Mouse (Mus musculus) ES-Bruce4 (cell line): ENCODE measurements around the gene Wdpcp. TPM values are rescaled to one million over a fixed set of nuclear protein-coding genes. Genes with fewer than 3 reads are reported as not detected.

Source experiments
- H3K27ac ChIP-seq: 2 replicates; pipeline ENCODE4 v1.5.1; 2012; ENCODE audit warnings: low read length, inconsistent platforms; ENCODE audit not compliant: insufficient read depth
- H3K27me3 ChIP-seq: 2 replicates; pipeline ENCODE4 v1.6.1; 2012; ENCODE audit warnings: mild to moderate bottlenecking, low read length, inconsistent platforms; ENCODE audit not compliant: control insufficient read depth, poor library complexity, insufficient read depth, severe bottlenecking
- H3K36me3 ChIP-seq: 2 replicates; pipeline ENCODE4 v1.6.1; 2012; ENCODE audit warnings: inconsistent platforms, mild to moderate bottlenecking, low read length, moderate library complexity; ENCODE audit not compliant: control insufficient read depth, poor library complexity, insufficient read depth, severe bottlenecking
- H3K4me1 ChIP-seq: one replicate; pipeline ENCODE4 v1.8.1; 2011; ENCODE audit warnings: low read length; ENCODE audit not compliant: control insufficient read depth, insufficient read depth
- H3K4me3 ChIP-seq: 2 replicates; pipeline ENCODE4 v1.5.1; 2011; ENCODE audit warnings: low read depth, mild to moderate bottlenecking, low read length
- H3K9ac ChIP-seq: 2 replicates; pipeline ENCODE4 v1.6.1; 2012; ENCODE audit warnings: low read depth, mild to moderate bottlenecking, inconsistent platforms; ENCODE audit not compliant: poor library complexity, severe bottlenecking
- H3K9me3 ChIP-seq: replicated peaks from 2 replicates; pipeline ENCODE4 v1.6.1; 2012; ENCODE audit warnings: mild to moderate bottlenecking, low read length, inconsistent platforms; ENCODE audit not compliant: control insufficient read depth, poor library complexity, insufficient read depth, severe bottlenecking
- CTCF ChIP-seq: IDR thresholded peaks from one replicate; pipeline ENCODE4 v1.8.1; 2011; ENCODE audit warnings: low read depth, low read length
- EP300 ChIP-seq: IDR thresholded peaks from 2 replicates; pipeline ENCODE4 v1.6.1; 2011; ENCODE audit warnings: low read depth, low read length; ENCODE audit not compliant: insufficient read depth
- POLR2A ChIP-seq: IDR thresholded peaks from one replicate; pipeline ENCODE4 v1.8.1; 2011; ENCODE audit warnings: low read length; ENCODE audit not compliant: insufficient read depth
- polyA plus RNA-seq: library from polyadenylated mRNA; stranded (reverse); fragments of >200 nt; gene quantifications from 2 replicates; pipeline ENCODE4 v1.2.4, GENCODE M21; 2011; ENCODE audit warnings: low read depth; ENCODE audit not compliant: missing spikeins, insufficient read depth, insufficient read length

Wdpcp gene
- polyA plus RNA-seq, 1 experiment, result 1.7 TPM

- no peak overlapping the region for H3K27ac ChIP-seq
- H3K36me3 ChIP-seq, result no peaks in the 10 kb centered on the region
- H3K9me3 ChIP-seq, result no peaks in the 10 kb centered on the region
- no peak overlapping the region for H3K4me3 ChIP-seq
- no peaks in the 10 kb centered on the region for H3K4me1 ChIP-seq
- no peaks in the 10 kb centered on the region for H3K27me3 ChIP-seq
- H3K9ac ChIP-seq, result no peak overlapping the region
- TF ChIP-seq POLR2A (no peak), CTCF (no peak), EP300 (no peak)
These were observed 66.3 kb downstream of the Wdpcp start for GRCm38 (mm10) chr11:21638341-21638740.

DNA sequence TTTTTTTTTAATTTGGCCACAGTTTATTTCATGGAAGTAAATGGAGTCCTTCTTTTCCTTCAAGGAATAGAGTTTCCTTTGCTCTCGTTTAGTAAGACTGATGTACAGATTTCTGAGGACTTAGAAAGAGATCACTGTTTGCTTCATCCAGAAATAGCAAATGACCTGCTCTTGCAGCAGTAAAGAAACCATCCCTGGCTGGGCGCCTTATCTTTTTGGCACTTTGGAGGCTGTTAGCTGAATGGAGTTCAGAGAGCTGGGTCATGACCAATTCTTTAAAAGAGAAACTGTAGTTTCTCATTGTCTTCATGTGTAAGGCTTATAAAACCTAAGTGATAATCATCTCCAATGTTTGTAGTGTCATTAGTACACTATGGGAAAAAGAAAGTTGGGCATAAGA lies 67.5 kb downstream of the Wdpcp start:
- TF ChIP-seq CTCF, result no peak
- no peak for TF ChIP-seq POLR2A
- TF ChIP-seq EP300, result no peak
- Histone ChIP-seq H3K27ac (no peak overlapping the region), H3K9ac (no peak overlapping the region), H3K36me3 (no peaks in the 10 kb centered on the region), H3K9me3 (no peaks in the 10 kb centered on the region), H3K4me3 (no peak overlapping the region), H3K27me3 (no peaks in the 10 kb centered on the region), H3K4me1 (no peaks in the 10 kb centered on the region)

- Histone ChIP-seq H3K4me1 (no peaks in the 10 kb centered on the region), H3K27me3 (no peaks in the 10 kb centered on the region), H3K27ac (no peak overlapping the region), H3K9ac (no peak overlapping the region), H3K4me3 (no peak overlapping the region), H3K36me3 (no peaks in the 10 kb centered on the region), H3K9me3 (no peaks in the 10 kb centered on the region)
- TF ChIP-seq CTCF (no peak), EP300 (no peak), POLR2A (no peak)
These were observed 72.2 kb downstream of the Wdpcp start for GRCm38 (mm10) chr11:21644231-21644630.

GRCm38 (mm10) chr11:21646136-21646535 lies 74.1 kb downstream of the Wdpcp start:
- Histone ChIP-seq H3K27me3 (no peaks in the 10 kb centered on the region), H3K36me3 (no peaks in the 10 kb centered on the region), H3K4me1 (no peaks in the 10 kb centered on the region), H3K9me3 (no peaks in the 10 kb centered on the region), H3K27ac (no peak overlapping the region), H3K4me3 (no peak overlapping the region), H3K9ac (no peak overlapping the region)
- no peak for TF ChIP-seq EP300
- TF ChIP-seq CTCF, result no peak
- no peak for TF ChIP-seq POLR2A

DNA sequence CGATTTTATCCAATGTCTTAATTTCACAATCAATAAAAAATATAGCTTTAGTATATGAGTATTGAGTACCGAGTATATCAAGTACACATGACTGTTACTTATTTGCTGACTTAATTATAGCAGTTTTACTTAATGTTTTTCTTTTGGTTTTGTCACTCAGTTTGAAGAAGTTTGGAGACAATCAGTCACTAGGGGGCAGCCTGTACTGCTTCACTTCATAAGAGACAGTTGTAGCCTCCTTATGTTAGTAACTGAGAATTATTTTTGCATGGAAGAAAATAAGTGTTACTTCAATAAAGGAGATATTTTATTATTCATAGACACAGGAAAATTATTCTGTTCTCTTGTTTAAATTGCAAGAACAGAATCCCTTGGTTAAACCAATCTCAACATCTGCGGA lies 87.0 kb downstream of the Wdpcp start:
- TF ChIP-seq EP300 (no peak), POLR2A (no peak), CTCF (no peak)
- H3K9me3 ChIP-seq, result no peaks in the 10 kb centered on the region
- no peaks in the 10 kb centered on the region for H3K27me3 ChIP-seq
- no peaks in the 10 kb centered on the region for H3K36me3 ChIP-seq
- H3K4me1 ChIP-seq, result no peaks in the 10 kb centered on the region
- H3K4me3 ChIP-seq, result no peak overlapping the region
- no peak overlapping the region for H3K27ac ChIP-seq
- no peak overlapping the region for H3K9ac ChIP-seq

DNA sequence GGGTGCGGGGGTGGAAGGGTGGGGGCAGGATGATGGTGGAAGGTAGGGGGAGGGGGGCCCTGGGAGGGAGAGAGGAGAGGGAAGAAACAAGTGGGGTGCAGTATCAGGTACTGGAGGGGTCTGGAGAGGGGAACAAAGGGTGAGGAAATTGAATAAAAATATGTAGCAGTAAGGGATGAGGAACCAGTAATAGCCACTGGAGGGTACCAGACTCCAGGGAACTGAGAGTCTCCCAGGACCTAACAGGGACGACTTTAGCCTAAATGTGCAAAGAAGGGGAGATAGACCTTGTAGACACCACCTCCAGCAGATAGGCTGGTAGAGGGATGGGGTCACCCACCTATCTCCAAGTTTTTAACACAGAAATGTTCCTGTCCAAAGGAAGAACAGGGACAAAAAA lies 105.0 kb downstream of the Wdpcp start:
- H3K9ac ChIP-seq, result no peak overlapping the region
- no peaks in the 10 kb centered on the region for H3K27me3 ChIP-seq
- 0 out of 2 replicates have a peak, but pooled peaks cover 3% of the 10 kb centered on the region for H3K9me3 ChIP-seq
- no peak overlapping the region for H3K27ac ChIP-seq
- H3K4me3 ChIP-seq, result no peak overlapping the region
- no peaks in the 10 kb centered on the region for H3K36me3 ChIP-seq
- TF ChIP-seq EP300 (no peak), CTCF (no peak), POLR2A (no peak)
- no peaks in the 10 kb centered on the region for H3K4me1 ChIP-seq
